Mouse (Mus musculus) neutrophil, adult 5-6 weeks (primary cell): Measurements from ENCODE around the gene Rab31. TPM values are rescaled to one million over a fixed set of nuclear protein-coding genes. Genes with fewer than 3 reads are reported as not detected.

Source experiments
- ATAC-seq: fragments of 151-379, 151-347 bp; 2 replicates; pipeline ENCODE4 v1.8.0; 2017; ENCODE audit warnings: mild to moderate bottlenecking, moderate TSS enrichment; ENCODE audit not compliant: insufficient number of reproducible peaks, poor library complexity, low FRiP score, severe bottlenecking; ENCODE audit errors: extremely low read depth
- total RNA-seq: library from RNA; stranded (forward); fragments of 200-1000 nt; gene quantifications from 2 replicates; pipeline ENCODE4 v1.2.3, GENCODE M21; 2017

Gene Rab31
- total RNA-seq = 90.1 and 93.1 TPM in 2 replicates

GRCm38 (mm10) chr17:65771951-65772934 is at the start of gene Rab31:
TSS of gene Rab31 (minus strand) at chr17:65772752.
- ATAC-seq = peak; percentile 33; the same call in 1 of the 2 replicates

- ATAC-seq = no peak
Measured at GRCm38 (mm10) chr17:65820197-65820596, 47.6 kb upstream of the Rab31 start.

- ATAC-seq = no peak
Measured at GRCm38 (mm10) chr17:65813763-65814162, 41.2 kb upstream of the Rab31 start.

- ATAC-seq = no peak
Measured at GRCm38 (mm10) chr17:65811032-65811431, 38.5 kb upstream of the Rab31 start.

GRCm38 (mm10) chr17:65806416-65806815 is 33.9 kb upstream of the Rab31 start:
- no peak for ATAC-seq

GRCm38 (mm10) chr17:65805966-65806365 is 33.4 kb upstream of the Rab31 start:
- no peak for ATAC-seq

GRCm38 (mm10) chr17:65802026-65802425 is 29.5 kb upstream of the Rab31 start:
- no peak for ATAC-seq

- ATAC-seq = no peak
Measured at GRCm38 (mm10) chr17:65800451-65800850, 27.9 kb upstream of the Rab31 start.

GRCm38 (mm10) chr17:65799353-65799752 is 26.8 kb upstream of the Rab31 start:
- ATAC-seq = no peak

- no peak for ATAC-seq
Measured at GRCm38 (mm10) chr17:65798446-65798845, 25.9 kb upstream of the Rab31 start.

- no peak for ATAC-seq
Measured at GRCm38 (mm10) chr17:65796056-65796455, 23.5 kb upstream of the Rab31 start.

- ATAC-seq = no peak
Measured at GRCm38 (mm10) chr17:65794096-65794850, 21.7 kb upstream of the Rab31 start.

GRCm38 (mm10) chr17:65793307-65793930 is 20.9 kb upstream of the Rab31 start:
- ATAC-seq = no peak

GRCm38 (mm10) chr17:65791161-65791560 is 18.6 kb upstream of the Rab31 start:
- no peak for ATAC-seq

GRCm38 (mm10) chr17:65789576-65789975 is 17.0 kb upstream of the Rab31 start:
- no peak for ATAC-seq

- ATAC-seq = no peak
Measured at GRCm38 (mm10) chr17:65788542-65789291, 16.2 kb upstream of the Rab31 start.

- no peak for ATAC-seq
Measured at GRCm38 (mm10) chr17:65787261-65787660, 14.7 kb upstream of the Rab31 start.

GRCm38 (mm10) chr17:65786225-65786624 is 13.7 kb upstream of the Rab31 start:
- peak; percentile 67 for ATAC-seq

GRCm38 (mm10) chr17:65785707-65786106 is 13.2 kb upstream of the Rab31 start:
- ATAC-seq = no peak
